Mouse (Mus musculus): ENCODE measurements around the gene 4833423E24Rik. TPM values are rescaled to one million over a fixed set of nuclear protein-coding genes. Genes with fewer than 3 reads are reported as not detected.

4833423E24Rik gene
- polyA plus RNA-seq (2014; fragmentation: Nextera tagmentation; extraction: Ambion mirVana) = 0.17 TPM in 1 of 2 replicates, not detected in the other

GRCm38 (mm10) chr2:85518879-85519278 is at the start of gene 4833423E24Rik:
Gene 4833423E24Rik (minus strand): TSS chr2:85519024.
- no peak for DNase-seq (ENCODE audit: low spot score)
- H3K4me2 ChIP-seq (replicated peaks; ENCODE audit: low read depth, low read length) = no peak within 1 kb of the TSS
- ATAC-seq (ENCODE audit: low FRiP score) = 0 out of 2 replicates have a peak, but pooled peaks have one; percentile 29

GRCm38 (mm10) chr2:85561187-85561586 is 42.4 kb upstream of the 4833423E24Rik start:
- Histone ChIP-seq H3K4me1 (replicated peaks; ENCODE audit: control insufficient read depth, insufficient read depth, low read length) (no peaks in the 10 kb centered on the region), H3K27me3 (ENCODE audit: control insufficient read depth, insufficient read depth, low read length) (no peaks in the 10 kb centered on the region), H3K27ac (ENCODE audit: low read depth, low read length) (no peak overlapping the region), H3K4me3 (ENCODE audit: low read depth, low read length) (no peak overlapping the region), H3K9ac (ENCODE audit: low read depth, low read length) (no peak overlapping the region), H3K9me3 (ENCODE audit: control insufficient read depth, low read length) (no peaks in the 10 kb centered on the region), H3K4me2 (replicated peaks; ENCODE audit: low read depth, low read length) (no peak overlapping the region), H3K36me3 (ENCODE audit: control insufficient read depth, insufficient read depth, low read length) (no peaks in the 10 kb centered on the region)
- ATAC-seq (ENCODE audit: low FRiP score) = peak; percentile 65; the same call in 1 of the 2 replicates
- peak; percentile 49 for DNase-seq (ENCODE audit: low spot score)
- 24% methylated on average over 4 of the region's 4 CpGs for WGBS

More at GRCm38 (mm10) chr2:85518879-85519278, at the start of gene 4833423E24Rik:
- Histone ChIP-seq H3K4me1 (replicated peaks; ENCODE audit: control insufficient read depth, insufficient read depth, low read length) (no peaks in the 10 kb centered on the region), H3K36me3 (ENCODE audit: control insufficient read depth, insufficient read depth, low read length) (no peaks in the 10 kb centered on the region), H3K27me3 (ENCODE audit: control insufficient read depth, insufficient read depth, low read length) (no peaks in the 10 kb centered on the region), H3K4me3 (ENCODE audit: low read depth, low read length) (no peak within 1 kb of the TSS), H3K27ac (ENCODE audit: low read depth, low read length) (no peak within 1 kb of the TSS), H3K9ac (ENCODE audit: low read depth, low read length) (no peak within 1 kb of the TSS), H3K9me3 (ENCODE audit: control insufficient read depth, low read length) (no peaks in the 10 kb centered on the region)
- 54% methylated on average over 2 of the region's 4 CpGs for WGBS

DNA sequence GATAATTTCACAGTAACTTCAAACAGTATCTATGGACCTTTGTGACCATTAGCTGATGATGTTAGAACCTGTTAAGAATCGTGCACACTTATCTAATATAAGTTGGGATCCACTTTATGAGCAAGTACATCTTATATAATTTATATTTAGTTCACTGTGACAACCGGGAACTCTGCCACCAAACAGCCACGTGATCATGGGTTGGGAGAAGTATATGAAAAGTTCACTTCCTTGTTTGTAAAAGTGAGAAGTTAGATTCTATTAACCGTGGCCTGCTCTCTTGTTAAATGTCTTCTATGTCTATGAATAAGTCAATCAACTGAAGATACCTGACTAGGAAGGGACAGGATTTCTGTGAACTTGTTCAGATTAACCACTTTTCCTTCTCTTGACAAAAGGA is 41.4 kb upstream of the 4833423E24Rik start:
- Histone ChIP-seq H3K9ac (ENCODE audit: low read depth, low read length) (no peak overlapping the region), H3K9me3 (ENCODE audit: control insufficient read depth, low read length) (no peaks in the 10 kb centered on the region), H3K4me3 (ENCODE audit: low read depth, low read length) (no peak overlapping the region), H3K36me3 (ENCODE audit: control insufficient read depth, insufficient read depth, low read length) (no peaks in the 10 kb centered on the region), H3K4me2 (replicated peaks; ENCODE audit: low read depth, low read length) (no peak overlapping the region), H3K4me1 (replicated peaks; ENCODE audit: control insufficient read depth, insufficient read depth, low read length) (no peaks in the 10 kb centered on the region), H3K27ac (ENCODE audit: low read depth, low read length) (no peak overlapping the region), H3K27me3 (ENCODE audit: control insufficient read depth, insufficient read depth, low read length) (no peaks in the 10 kb centered on the region)
- DNase-seq (ENCODE audit: low spot score) (no peak), ATAC-seq (ENCODE audit: low FRiP score) (no peak)
- 77% methylated on average over 4 of the region's 4 CpGs for WGBS

DNA sequence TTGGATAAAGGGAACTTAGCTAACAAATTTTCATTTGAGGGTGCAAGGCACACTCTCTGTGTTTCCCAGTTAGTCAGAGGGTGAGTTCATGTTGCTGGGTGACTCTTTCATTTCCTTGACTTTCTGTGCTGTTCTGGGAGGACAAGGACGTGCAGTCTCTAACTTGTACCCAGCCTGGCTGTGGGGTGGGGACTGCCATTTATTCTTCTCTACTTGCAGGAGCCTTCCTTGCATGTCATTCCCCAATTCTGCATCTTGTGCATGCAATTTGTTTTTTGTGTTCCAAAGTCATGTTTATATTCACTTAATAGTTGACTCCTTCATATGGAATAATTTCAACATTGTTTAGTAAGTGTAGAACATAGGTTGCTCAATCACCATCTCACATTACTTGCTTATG is 36.0 kb upstream of the 4833423E24Rik start:
- Histone ChIP-seq H3K9ac (ENCODE audit: low read depth, low read length) (no peak overlapping the region), H3K36me3 (ENCODE audit: control insufficient read depth, insufficient read depth, low read length) (no peaks in the 10 kb centered on the region), H3K9me3 (ENCODE audit: control insufficient read depth, low read length) (no peaks in the 10 kb centered on the region), H3K4me3 (ENCODE audit: low read depth, low read length) (no peak overlapping the region), H3K4me2 (replicated peaks; ENCODE audit: low read depth, low read length) (no peak overlapping the region), H3K27ac (ENCODE audit: low read depth, low read length) (no peak overlapping the region), H3K27me3 (ENCODE audit: control insufficient read depth, insufficient read depth, low read length) (no peaks in the 10 kb centered on the region), H3K4me1 (replicated peaks; ENCODE audit: control insufficient read depth, insufficient read depth, low read length) (no peaks in the 10 kb centered on the region)
- ATAC-seq (ENCODE audit: low FRiP score) = no peak
- DNase-seq (ENCODE audit: low spot score) = no peak
- 72% methylated on average over 1 of the region's 1 CpGs for WGBS

DNA sequence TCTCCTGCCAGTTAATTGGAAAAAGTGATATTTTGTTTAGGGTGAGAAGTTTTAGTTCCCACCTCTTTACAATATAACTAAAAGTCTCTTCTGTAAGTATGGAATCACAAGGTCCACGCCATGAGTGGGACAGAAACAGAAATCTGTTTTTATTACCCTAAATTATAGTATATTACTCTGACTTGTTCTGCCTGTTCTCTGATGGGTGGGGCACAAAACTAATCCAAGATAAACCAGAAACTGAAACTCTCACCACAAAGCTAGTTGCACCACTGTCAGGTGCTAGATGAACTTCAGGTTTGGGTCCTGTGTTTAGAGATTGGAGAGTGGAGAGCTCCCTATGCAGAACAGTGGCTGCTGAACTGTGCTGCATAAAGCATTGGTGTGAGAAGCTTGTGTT is 15.1 kb upstream of the 4833423E24Rik start:
- WGBS = 91% methylated on average over 1 of the region's 1 CpGs
- DNase-seq (ENCODE audit: low spot score) (no peak), ATAC-seq (ENCODE audit: low FRiP score) (no peak)
- Histone ChIP-seq H3K4me1 (replicated peaks; ENCODE audit: control insufficient read depth, insufficient read depth, low read length) (no peaks in the 10 kb centered on the region), H3K4me2 (replicated peaks; ENCODE audit: low read depth, low read length) (no peak overlapping the region), H3K9me3 (ENCODE audit: control insufficient read depth, low read length) (no peaks in the 10 kb centered on the region), H3K4me3 (ENCODE audit: low read depth, low read length) (no peak overlapping the region), H3K27ac (ENCODE audit: low read depth, low read length) (no peak overlapping the region), H3K9ac (ENCODE audit: low read depth, low read length) (no peak overlapping the region), H3K36me3 (ENCODE audit: control insufficient read depth, insufficient read depth, low read length) (no peaks in the 10 kb centered on the region), H3K27me3 (ENCODE audit: control insufficient read depth, insufficient read depth, low read length) (no peaks in the 10 kb centered on the region)

- DNase-seq (ENCODE audit: low spot score) = no peak
- Histone ChIP-seq H3K4me3 (ENCODE audit: low read depth, low read length) (no peak overlapping the region), H3K9ac (ENCODE audit: low read depth, low read length) (no peak overlapping the region), H3K4me1 (replicated peaks; ENCODE audit: control insufficient read depth, insufficient read depth, low read length) (no peaks in the 10 kb centered on the region), H3K27ac (ENCODE audit: low read depth, low read length) (no peak overlapping the region), H3K9me3 (ENCODE audit: control insufficient read depth, low read length) (no peaks in the 10 kb centered on the region), H3K27me3 (ENCODE audit: control insufficient read depth, insufficient read depth, low read length) (no peaks in the 10 kb centered on the region), H3K4me2 (replicated peaks; ENCODE audit: low read depth, low read length) (no peak overlapping the region), H3K36me3 (ENCODE audit: control insufficient read depth, insufficient read depth, low read length) (no peaks in the 10 kb centered on the region)
- WGBS = 77% methylated on average over 2 of the region's 2 CpGs
- ATAC-seq (ENCODE audit: low FRiP score) = no peak
Measured at GRCm38 (mm10) chr2:85532082-85532778, 13.4 kb upstream of the 4833423E24Rik start.

DNA sequence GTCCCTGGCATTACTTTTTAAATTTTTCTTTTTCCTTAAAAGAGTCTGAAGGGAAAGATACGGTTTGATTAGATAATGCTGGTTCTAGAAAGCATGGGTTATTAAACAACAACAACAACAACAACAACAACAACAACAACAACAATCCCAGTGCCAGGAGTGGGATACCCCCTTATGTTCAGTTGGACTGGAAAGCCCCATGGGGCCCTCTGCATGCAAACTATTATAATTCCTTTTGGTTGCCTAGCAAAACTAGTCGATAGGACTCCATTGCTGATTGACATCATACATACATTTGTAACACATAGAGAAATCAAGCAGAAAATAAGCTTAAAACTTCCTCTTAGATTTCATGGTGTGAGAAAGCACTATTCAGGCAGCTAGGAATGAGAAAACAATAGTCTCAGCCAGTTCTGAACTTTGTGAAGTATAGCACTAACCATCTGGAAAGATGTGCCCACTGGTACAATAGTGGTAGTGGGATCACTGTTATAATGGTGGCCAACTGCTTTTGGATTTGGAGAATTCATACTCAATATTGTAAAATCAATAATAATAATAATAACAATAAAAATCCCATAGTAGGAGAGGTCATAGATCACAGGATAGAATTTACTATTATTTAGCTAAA is 4.2 kb upstream of the 4833423E24Rik start:
- ATAC-seq (ENCODE audit: low FRiP score) = 0 out of 2 replicates have a peak, but pooled peaks have one; percentile 41
- 70% methylated on average over 2 of the region's 2 CpGs for WGBS

DNA sequence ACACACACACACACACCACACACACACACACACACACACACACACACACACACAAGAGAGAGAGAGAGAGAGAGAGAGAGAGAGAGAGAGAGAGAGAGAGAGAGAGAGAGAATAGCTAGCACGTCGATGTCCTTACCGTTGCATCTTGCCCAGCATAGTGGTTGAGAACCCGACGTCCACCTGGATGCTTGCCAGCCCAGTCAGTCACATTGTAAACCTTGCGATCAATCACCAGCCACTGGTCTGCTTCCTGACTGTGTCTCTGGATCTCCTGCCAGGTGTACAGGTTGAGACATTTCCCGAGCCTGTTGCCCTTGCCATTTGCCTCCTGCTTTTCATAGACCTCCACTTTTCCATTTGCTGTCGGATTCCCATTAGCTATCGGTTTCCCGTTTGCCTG is 532 bp downstream of the 4833423E24Rik start:
- 95% methylated on average over 10 of the region's 10 CpGs for WGBS
- Histone ChIP-seq H3K9me3 (ENCODE audit: control insufficient read depth, low read length) (no peaks in the 10 kb centered on the region), H3K4me1 (replicated peaks; ENCODE audit: control insufficient read depth, insufficient read depth, low read length) (no peaks in the 10 kb centered on the region), H3K4me3 (ENCODE audit: low read depth, low read length) (no peak overlapping the region), H3K4me2 (replicated peaks; ENCODE audit: low read depth, low read length) (no peak overlapping the region), H3K9ac (ENCODE audit: low read depth, low read length) (no peak overlapping the region), H3K27me3 (ENCODE audit: control insufficient read depth, insufficient read depth, low read length) (no peaks in the 10 kb centered on the region), H3K36me3 (ENCODE audit: control insufficient read depth, insufficient read depth, low read length) (no peaks in the 10 kb centered on the region), H3K27ac (ENCODE audit: low read depth, low read length) (no peak overlapping the region)
- ATAC-seq (ENCODE audit: low FRiP score) (no peak), DNase-seq (ENCODE audit: low spot score) (no peak)

More for the DNA sequence above, 4.2 kb upstream of the 4833423E24Rik start:
- no peak for DNase-seq (ENCODE audit: low spot score)
- H3K4me2 ChIP-seq (replicated peaks; ENCODE audit: low read depth, low read length) = no peak overlapping the region
- no peaks in the 10 kb centered on the region for H3K36me3 ChIP-seq (ENCODE audit: control insufficient read depth, insufficient read depth, low read length)
- no peaks in the 10 kb centered on the region for H3K9me3 ChIP-seq (ENCODE audit: control insufficient read depth, low read length)
- no peaks in the 10 kb centered on the region for H3K27me3 ChIP-seq (ENCODE audit: control insufficient read depth, insufficient read depth, low read length)
- no peak overlapping the region for H3K9ac ChIP-seq (ENCODE audit: low read depth, low read length)
- no peaks in the 10 kb centered on the region for H3K4me1 ChIP-seq (replicated peaks; ENCODE audit: control insufficient read depth, insufficient read depth, low read length)
- H3K27ac ChIP-seq (ENCODE audit: low read depth, low read length) = no peak overlapping the region
- no peak overlapping the region for H3K4me3 ChIP-seq (ENCODE audit: low read depth, low read length)

DNA sequence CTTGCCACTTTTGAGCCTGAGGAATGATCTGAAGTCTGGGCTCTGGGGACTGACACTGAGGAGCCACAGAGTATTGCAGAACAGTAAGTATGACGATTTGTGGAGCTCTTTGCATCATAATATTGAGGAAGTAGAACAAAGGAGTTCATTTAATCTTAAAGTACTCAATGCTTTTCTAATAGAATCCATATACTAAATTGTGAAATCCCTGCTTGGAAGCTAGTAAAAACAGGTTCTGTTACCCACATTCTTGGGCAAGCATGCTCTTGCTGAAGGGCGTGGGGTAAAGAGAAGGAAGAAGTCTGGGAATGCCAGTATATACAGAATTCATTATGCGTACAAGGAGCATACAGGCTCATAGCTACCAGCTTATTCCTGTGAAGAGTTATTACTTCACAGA is 8.4 kb downstream of the 4833423E24Rik start:
- no peak overlapping the region for H3K9ac ChIP-seq (ENCODE audit: low read depth, low read length)
- WGBS = 85% methylated on average over 3 of the region's 3 CpGs
- no peaks in the 10 kb centered on the region for H3K36me3 ChIP-seq (ENCODE audit: control insufficient read depth, insufficient read depth, low read length)
- no peak overlapping the region for H3K4me3 ChIP-seq (ENCODE audit: low read depth, low read length)
- H3K27me3 ChIP-seq (ENCODE audit: control insufficient read depth, insufficient read depth, low read length) = no peaks in the 10 kb centered on the region
- H3K9me3 ChIP-seq (ENCODE audit: control insufficient read depth, low read length) = no peaks in the 10 kb centered on the region
- H3K4me2 ChIP-seq (replicated peaks; ENCODE audit: low read depth, low read length) = no peak overlapping the region
- DNase-seq (ENCODE audit: low spot score) = no peak
- ATAC-seq (ENCODE audit: low FRiP score) = no peak
- no peak overlapping the region for H3K27ac ChIP-seq (ENCODE audit: low read depth, low read length)
- no peaks in the 10 kb centered on the region for H3K4me1 ChIP-seq (replicated peaks; ENCODE audit: control insufficient read depth, insufficient read depth, low read length)
